Mouse (Mus musculus) lung, postnatal 0 days (tissue): ENCODE measurements around the gene Arrdc2. TPM values are rescaled to one million over a fixed set of nuclear protein-coding genes. Genes with fewer than 3 reads are reported as not detected.

ENCODE experiments used
- ATAC-seq: fragments of 200-750 bp; cut with Nextera tagmentation; 2 replicates; pipeline ENCODE4 v1.8.0; 2017; ENCODE audit warnings: moderate library complexity
- DNase-seq: peaks from one replicate; pipeline ENCODE4 v3.0.0-alpha.2; 2016; ENCODE audit warnings: low spot score
- H3K27ac ChIP-seq: fragments of 300-500 bp; sonication (generic); 2 replicates; pipeline ENCODE4 v1.5.1; 2014; ENCODE audit warnings: antibody characterized with exemption, mild to moderate bottlenecking, low read length, mixed read lengths
- H3K27me3 ChIP-seq: fragments of 300-500 bp; sonication (generic); replicated peaks from 2 replicates; pipeline ENCODE4 v1.6.1; 2014; ENCODE audit warnings: low read length, mixed read lengths; ENCODE audit not compliant: insufficient read depth
- H3K36me3 ChIP-seq: fragments of 300-500 bp; sonication (generic); 2 replicates; pipeline ENCODE4 v1.6.1; 2014; ENCODE audit warnings: low read length, mixed read lengths; ENCODE audit not compliant: insufficient read depth
- H3K4me1 ChIP-seq: fragments of 300-500 bp; sonication (generic); 2 replicates; pipeline ENCODE4 v1.6.1; 2014; ENCODE audit warnings: antibody characterized with exemption, low read depth, low read length, mixed read lengths; ENCODE audit not compliant: insufficient read depth
- H3K4me2 ChIP-seq: fragments of 300-500 bp; sonication (generic); replicated peaks from 2 replicates; pipeline ENCODE4 v1.6.1; 2014; ENCODE audit warnings: low read depth, mild to moderate bottlenecking, low read length, moderate library complexity, mixed read lengths
- H3K4me3 ChIP-seq: fragments of 300-500 bp; sonication (generic); 2 replicates; pipeline ENCODE4 v1.5.1; 2014; ENCODE audit warnings: low read depth, low read length
- H3K9ac ChIP-seq: fragments of 300-500 bp; sonication (generic); replicated peaks from 2 replicates; pipeline ENCODE4 v1.6.1; 2014; ENCODE audit warnings: low read depth, mild to moderate bottlenecking
- H3K9me3 ChIP-seq: fragments of 300-500 bp; sonication (generic); 2 replicates; pipeline ENCODE4 v1.6.1; 2016; ENCODE audit warnings: low read length, mixed read lengths
- CTCF ChIP-seq: IDR thresholded peaks from 2 replicates; pipeline ENCODE4 v1.5.1; 2016; ENCODE audit warnings: antibody characterized with exemption, mild to moderate bottlenecking
- EP300 ChIP-seq: IDR thresholded peaks from 2 replicates; pipeline ENCODE4 v1.6.1; 2016; ENCODE audit warnings: antibody characterized with exemption, mild to moderate bottlenecking, control low read depth
- WGBS: fragments of 180-500 bp; shearing (Covaris S2); extraction: QIAGEN DNeasy Blood & Tissue Kit; methylation state at CpG from one replicate; pipeline ENCODE4 v1.1.7; 2014; 5-methylcytosine and 5-hydroxymethylcytosine counted together
- polyA plus RNA-seq: library from polyadenylated mRNA; unstranded; fragments of >200 nt; fragmentation: Nextera tagmentation; extraction: Ambion mirVana; gene quantifications from 2 replicates; pipeline ENCODE4 v1.2.1, GENCODE M21; 2015

Gene Arrdc2
- polyA plus RNA-seq, 1 experiment from 2014 or later = 10.7 TPM

DNA sequence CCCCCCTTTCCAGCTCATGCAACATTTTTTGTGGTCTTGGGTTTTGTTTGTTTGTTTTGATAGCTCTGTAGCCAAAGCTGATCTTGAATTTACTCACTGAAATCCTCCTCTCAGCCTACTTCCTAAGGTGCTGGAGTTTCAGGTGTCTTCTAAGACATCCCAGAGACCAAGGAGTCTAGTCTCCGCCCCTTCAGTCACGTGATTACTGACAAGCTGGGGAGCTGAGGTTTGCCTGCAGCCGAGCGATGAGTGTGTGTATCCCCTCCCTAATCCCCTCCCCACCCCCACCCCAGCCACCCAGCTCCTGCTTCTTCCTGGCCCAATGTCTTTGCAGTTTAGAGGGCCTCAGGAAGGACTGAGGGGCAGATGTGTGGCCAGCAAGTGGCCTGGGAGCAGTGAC is 18.0 kb upstream of the Arrdc2 start:
- peaks cover under 1% of the 10 kb centered on the region; the same call in 1 of the 2 replicates for H3K4me1 ChIP-seq
- H3K27ac ChIP-seq = no peak overlapping the region
- H3K9ac ChIP-seq = no peak overlapping the region
- TF ChIP-seq CTCF (no peak), EP300 (no peak)
- no peak for ATAC-seq
- no peak for DNase-seq
- H3K36me3 ChIP-seq = no peaks in the 10 kb centered on the region
- 37% methylated on average over 4 of the region's 4 CpGs for WGBS
- H3K4me3 ChIP-seq = no peak overlapping the region
- H3K4me2 ChIP-seq = no peak overlapping the region
- H3K9me3 ChIP-seq = no peaks in the 10 kb centered on the region
- peaks cover 15% of the 10 kb centered on the region for H3K27me3 ChIP-seq

DNA sequence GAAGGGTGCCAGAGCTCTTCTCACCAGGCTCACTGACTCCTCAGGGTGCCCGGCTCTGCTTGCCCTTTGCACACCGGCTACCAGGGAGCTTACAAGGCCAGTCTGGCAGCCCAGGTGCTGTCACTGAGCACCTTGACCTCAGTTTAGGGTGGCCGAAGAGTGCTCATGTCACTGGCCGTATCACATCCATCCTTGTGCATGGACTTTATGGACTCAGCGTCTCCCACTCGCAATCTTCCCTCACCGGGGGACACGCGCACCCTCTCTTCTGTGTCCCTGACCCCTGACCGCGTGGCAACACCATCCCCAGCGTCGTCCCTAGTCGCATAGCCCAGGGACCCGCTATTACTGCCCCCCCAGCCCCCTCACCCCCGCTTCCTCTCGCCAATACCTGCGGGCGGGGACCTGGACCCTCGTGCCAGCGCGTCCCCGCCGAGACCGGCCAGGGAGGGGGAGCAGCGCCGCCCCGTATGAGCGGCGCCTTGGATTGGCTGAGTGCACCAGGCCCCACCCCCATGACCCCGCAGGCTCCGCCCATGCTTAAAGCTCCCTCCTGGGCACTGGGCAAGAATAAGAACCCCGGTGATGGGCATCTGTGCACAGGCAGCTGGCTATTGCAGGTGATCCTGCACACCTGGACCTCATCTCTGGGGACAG is 17.1 kb upstream of the Arrdc2 start:
- Histone ChIP-seq H3K36me3 (no peaks in the 10 kb centered on the region), H3K27me3 (peaks cover 7% of the 10 kb centered on the region; the same call in 1 of the 2 replicates), H3K4me1 (no peaks in the 10 kb centered on the region; the same call in 1 of the 2 replicates), H3K4me3 (peak overlapping the region; percentile 35), H3K27ac (no peak overlapping the region), H3K4me2 (peak overlapping the region; percentile 79), H3K9ac (peak overlapping the region; percentile 46; the same call in 1 of the 2 replicates), H3K9me3 (no peaks in the 10 kb centered on the region)
- no peak for TF ChIP-seq EP300
- TF ChIP-seq CTCF = no peak
- ATAC-seq = peak; percentile 90
- DNase-seq = peak; percentile 59
- 10% methylated on average over 33 of the region's 33 CpGs for WGBS

DNA sequence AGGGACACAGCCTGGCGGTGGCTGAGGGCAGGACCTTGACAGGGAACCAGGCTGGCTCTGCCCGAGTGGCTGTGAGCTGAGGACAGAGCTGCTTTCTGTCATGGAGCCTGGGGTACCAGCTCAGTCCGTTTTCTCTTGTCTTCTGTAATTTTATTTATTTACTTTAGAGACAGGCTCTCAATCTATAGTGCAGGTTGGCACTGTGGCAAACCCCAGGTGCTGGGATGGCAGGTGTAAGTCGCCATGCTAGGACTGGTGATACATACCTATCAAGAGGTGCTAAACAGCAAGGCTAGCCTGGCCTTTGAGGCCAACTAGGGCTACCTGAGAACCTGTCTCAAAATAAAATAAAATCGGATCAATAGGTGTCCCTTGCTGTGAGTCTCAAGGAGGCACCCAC is 16.5 kb upstream of the Arrdc2 start:
- Histone ChIP-seq H3K36me3 (no peaks in the 10 kb centered on the region), H3K4me1 (no peaks in the 10 kb centered on the region; the same call in 1 of the 2 replicates), H3K9me3 (no peaks in the 10 kb centered on the region), H3K27me3 (0 out of 2 replicates have a peak, but pooled peaks cover under 1% of the 10 kb centered on the region), H3K9ac (no peak overlapping the region), H3K4me2 (no peak overlapping the region), H3K4me3 (no peak overlapping the region), H3K27ac (no peak overlapping the region)
- no peak for DNase-seq
- WGBS = 48% methylated on average over 5 of the region's 5 CpGs
- no peak for ATAC-seq
- TF ChIP-seq EP300 (no peak), CTCF (no peak)

DNA sequence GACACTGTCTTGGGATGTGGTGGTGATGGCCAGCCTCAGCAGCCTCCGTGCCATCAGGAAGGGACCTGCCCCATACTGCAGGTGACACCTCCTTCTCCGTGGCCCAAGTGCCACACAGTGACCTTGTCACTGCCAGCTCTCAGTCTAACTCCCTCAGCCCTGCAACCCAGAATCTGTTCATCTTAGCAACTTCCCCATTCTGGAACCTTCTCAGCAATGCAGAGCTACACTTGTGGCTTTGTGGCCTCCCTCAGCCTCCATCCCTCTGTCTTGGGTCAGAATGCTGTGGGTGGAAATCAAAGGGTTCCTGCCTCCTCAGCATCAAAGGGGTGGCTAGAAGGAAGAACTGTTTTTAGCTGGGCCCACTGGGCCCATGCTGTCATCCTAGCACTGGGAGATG is 14.3 kb upstream of the Arrdc2 start:
- Histone ChIP-seq H3K4me3 (no peak overlapping the region), H3K9ac (no peak overlapping the region), H3K27ac (no peak overlapping the region), H3K9me3 (no peaks in the 10 kb centered on the region), H3K4me1 (no peaks in the 10 kb centered on the region; the same call in 1 of the 2 replicates), H3K4me2 (no peak overlapping the region), H3K27me3 (no peaks in the 10 kb centered on the region), H3K36me3 (no peaks in the 10 kb centered on the region)
- TF ChIP-seq EP300 (no peak), CTCF (no peak)
- DNase-seq = no peak
- no peak for ATAC-seq
- WGBS = 71% methylated on average over 2 of the region's 2 CpGs

DNA sequence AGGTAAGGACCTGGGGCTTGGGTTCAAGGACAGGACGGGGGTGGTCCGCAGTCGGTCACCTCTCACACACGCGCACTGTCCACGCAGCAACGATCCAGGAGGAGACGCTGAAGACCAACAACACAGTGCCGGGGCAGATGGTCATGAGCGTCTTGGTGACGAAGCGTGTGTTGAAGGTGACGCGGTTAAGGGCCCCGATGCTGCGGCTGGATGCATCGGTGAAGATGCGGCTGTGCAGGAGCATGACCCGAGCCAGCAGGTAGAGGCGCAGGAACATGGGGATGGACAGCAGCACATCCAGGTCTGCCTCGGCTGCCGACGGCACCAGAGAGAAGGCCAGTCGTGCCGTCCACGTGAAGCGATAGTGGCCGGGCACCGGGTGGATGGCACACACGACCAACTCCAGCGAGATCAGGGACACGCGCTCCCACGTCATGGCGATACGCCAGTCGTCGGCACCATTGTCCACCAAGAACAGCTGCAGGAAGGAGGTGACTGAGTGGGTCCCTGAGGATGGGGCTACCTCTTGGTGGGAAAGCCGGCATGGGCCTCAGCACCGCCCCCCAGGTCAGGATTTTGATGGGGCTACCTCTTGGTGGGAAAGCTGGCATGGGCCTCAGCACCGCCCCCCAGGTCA is 13.2 kb upstream of the Arrdc2 start:
- Histone ChIP-seq H3K4me1 (no peaks in the 10 kb centered on the region; the same call in 1 of the 2 replicates), H3K9me3 (no peaks in the 10 kb centered on the region), H3K9ac (no peak overlapping the region), H3K4me2 (no peak overlapping the region), H3K4me3 (no peak overlapping the region), H3K27ac (no peak overlapping the region), H3K36me3 (no peaks in the 10 kb centered on the region), H3K27me3 (no peaks in the 10 kb centered on the region)
- ATAC-seq = no peak
- 86% methylated on average over 41 of the region's 41 CpGs for WGBS
- no peak for DNase-seq
- TF ChIP-seq CTCF (no peak), EP300 (no peak)

- no peak overlapping the region for H3K9ac ChIP-seq
- no peaks in the 10 kb centered on the region for H3K27me3 ChIP-seq
- no peak overlapping the region for H3K4me3 ChIP-seq
- H3K36me3 ChIP-seq = no peaks in the 10 kb centered on the region
- H3K4me2 ChIP-seq = no peak overlapping the region
- H3K9me3 ChIP-seq = no peaks in the 10 kb centered on the region
- 44% methylated on average over 6 of the region's 6 CpGs for WGBS
- DNase-seq (no peak), ATAC-seq (no peak)
- no peak overlapping the region for H3K27ac ChIP-seq
- H3K4me1 ChIP-seq = no peaks in the 10 kb centered on the region; the same call in 1 of the 2 replicates
- TF ChIP-seq EP300 (no peak), CTCF (no peak)
Measured at GRCm38 (mm10) chr8:70851837-70852236, 12.3 kb upstream of the Arrdc2 start.
